Mouse (Mus musculus) bone marrow, adult 2 months (tissue): ENCODE results near the gene Gabbr2. TPM values are rescaled to one million over a fixed set of nuclear protein-coding genes. Genes with fewer than 3 reads are reported as not detected.
"Not testable (repeated sequence)": the region's sequence is repeated elsewhere in the genome, so short reads cannot be mapped to it uniquely, and the experiment has no call there.

Experiments used
- H3K27ac ChIP-seq: fragments of 200-500 bp; 2 replicates; pipeline ENCODE4 v1.5.1; 2012; ENCODE audit warnings: low read depth, mild to moderate bottlenecking, control low read depth, inconsistent platforms, low read length; ENCODE audit not compliant: control insufficient read depth, poor library complexity, insufficient read depth
- H3K4me1 ChIP-seq: fragments of 200-500 bp; 2 replicates; pipeline ENCODE4 v1.6.1; 2011; ENCODE audit warnings: low read length; ENCODE audit not compliant: control insufficient read depth, insufficient read depth
- H3K4me3 ChIP-seq: fragments of 200-500 bp; replicated peaks from 2 replicates; pipeline ENCODE3; 2011; ENCODE audit warnings: mild to moderate bottlenecking, low read depth, low read length, control low read depth; ENCODE audit not compliant: control insufficient read depth
- CTCF ChIP-seq: fragments of 200-500 bp; IDR thresholded peaks from 2 replicates; pipeline ENCODE4 v1.5.1; 2011; ENCODE audit warnings: low read length, control low read depth; ENCODE audit not compliant: control insufficient read depth, insufficient read depth
- POLR2A ChIP-seq: fragments of 200-500 bp; IDR thresholded peaks from 2 replicates; pipeline ENCODE4 v1.6.1; 2011; ENCODE audit warnings: low read depth, mild to moderate bottlenecking, control low read depth, low read length, borderline replicate concordance; ENCODE audit not compliant: control insufficient read depth
- WGBS: fragments of 180-500 bp; shearing (Covaris S2); methylation state at CpG from one replicate; pipeline ENCODE4 v1.1.7; 2018; 5-methylcytosine and 5-hydroxymethylcytosine counted together
- polyA plus RNA-seq: library from polyadenylated mRNA; stranded (reverse); fragments of >200 nt; gene quantifications from 2 replicates; pipeline ENCODE4 v1.2.4, GENCODE M21; 2011; ENCODE audit warnings: low replicate concordance; ENCODE audit not compliant: missing spikeins, insufficient read depth, insufficient read length

Gabbr2 gene
- polyA plus RNA-seq, 1 experiment = 1.1 TPM

GRCm38 (mm10) chr4:46643676-46644112, 348.0 kb downstream of the Gabbr2 start:
- H3K27ac ChIP-seq = peak overlapping the region; percentile 84

GRCm38 (mm10) chr4:46642924-46643675, 348.6 kb downstream of the Gabbr2 start:
- Histone ChIP-seq H3K27ac (peak overlapping the region; percentile 68), H3K4me1 (peaks cover 9% of the 10 kb centered on the region; the same call in 1 of the 2 replicates), H3K4me3 (no peak overlapping the region)
- TF ChIP-seq POLR2A (no peak), CTCF (no peak)
- 31% methylated on average over 8 of the region's 8 CpGs for WGBS

More at GRCm38 (mm10) chr4:46643676-46644112, 348.0 kb downstream of the Gabbr2 start:
- no peak overlapping the region for H3K4me3 ChIP-seq
- peaks cover 9% of the 10 kb centered on the region; the same call in 1 of the 2 replicates for H3K4me1 ChIP-seq
- 48% methylated on average over 8 of the region's 8 CpGs for WGBS
- no peak for TF ChIP-seq POLR2A
- TF ChIP-seq CTCF = no peak

- H3K27ac ChIP-seq = no peak overlapping the region
- H3K4me1 ChIP-seq = peaks cover 8% of the 10 kb centered on the region; the same call in 1 of the 2 replicates
- WGBS = 42% methylated on average over 4 of the region's 4 CpGs
- no peak for TF ChIP-seq CTCF
- no peak for TF ChIP-seq POLR2A
- H3K4me3 ChIP-seq = no peak overlapping the region
Observed at GRCm38 (mm10) chr4:46641283-46641682, 350.4 kb downstream of the Gabbr2 start.

- no peak overlapping the region for H3K27ac ChIP-seq
- H3K4me1 ChIP-seq = peaks cover 9% of the 10 kb centered on the region; the same call in 1 of the 2 replicates
- TF ChIP-seq POLR2A = no peak
- no peak for TF ChIP-seq CTCF
- WGBS = 85% methylated on average over 8 of the region's 8 CpGs
- no peak overlapping the region for H3K4me3 ChIP-seq
Observed at GRCm38 (mm10) chr4:46639866-46640265, 351.8 kb downstream of the Gabbr2 start.

GRCm38 (mm10) chr4:46637250-46637649, 354.4 kb downstream of the Gabbr2 start:
- not testable (repeated sequence) for H3K4me1 ChIP-seq, H3K27ac ChIP-seq, H3K4me3 ChIP-seq
- WGBS = 82% methylated on average over 10 of the region's 10 CpGs

DNA sequence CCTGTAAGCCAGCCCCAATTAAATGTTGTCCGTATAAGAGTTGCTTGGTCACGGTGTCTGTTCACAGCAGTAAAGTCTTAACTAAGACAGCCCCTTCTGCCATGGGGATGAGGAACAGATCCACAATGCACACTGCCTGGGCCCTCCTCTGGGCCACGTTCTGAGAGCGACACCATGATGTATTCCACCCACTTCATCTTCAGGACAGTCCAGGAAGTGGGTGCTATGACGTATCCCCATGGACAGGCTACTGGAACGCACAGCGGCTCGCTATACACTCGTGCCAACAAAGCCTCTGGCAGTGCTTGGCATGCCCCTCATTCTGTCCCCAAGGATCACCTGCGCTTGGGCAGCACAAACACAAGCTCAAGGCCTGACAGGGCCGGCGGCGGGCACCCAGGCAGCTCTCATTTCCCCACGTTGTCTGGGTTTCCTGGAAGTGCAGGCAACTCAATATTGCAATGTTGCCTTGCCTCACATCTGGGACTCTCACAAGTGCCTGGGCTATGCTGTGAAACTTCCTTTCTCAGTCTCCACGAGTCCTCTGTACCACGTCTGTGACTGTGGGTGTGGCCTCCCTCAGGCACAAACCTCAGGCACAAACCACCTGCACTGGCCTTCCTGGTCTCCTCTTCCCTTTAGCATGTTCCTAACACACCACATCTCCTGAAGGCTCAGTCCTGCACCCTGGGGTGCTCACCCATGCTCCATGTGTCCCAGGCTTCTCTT, 355.8 kb downstream of the Gabbr2 start:
- Histone ChIP-seq H3K27ac (peak overlapping the region; percentile 74), H3K4me1 (peaks cover 5% of the 10 kb centered on the region; the same call in 1 of the 2 replicates)
- 47% methylated on average over 16 of the region's 16 CpGs for WGBS

GRCm38 (mm10) chr4:46634881-46635280, 356.8 kb downstream of the Gabbr2 start:
- TF ChIP-seq CTCF (no peak), POLR2A (no peak)
- H3K4me1 ChIP-seq = peaks cover 6% of the 10 kb centered on the region; the same call in 1 of the 2 replicates
- no peak overlapping the region for H3K27ac ChIP-seq
- WGBS = 81% methylated on average over 6 of the region's 6 CpGs
- H3K4me3 ChIP-seq = no peak overlapping the region

More for the DNA sequence above, 355.8 kb downstream of the Gabbr2 start:
- no peak for TF ChIP-seq CTCF
- no peak overlapping the region for H3K4me3 ChIP-seq

DNA sequence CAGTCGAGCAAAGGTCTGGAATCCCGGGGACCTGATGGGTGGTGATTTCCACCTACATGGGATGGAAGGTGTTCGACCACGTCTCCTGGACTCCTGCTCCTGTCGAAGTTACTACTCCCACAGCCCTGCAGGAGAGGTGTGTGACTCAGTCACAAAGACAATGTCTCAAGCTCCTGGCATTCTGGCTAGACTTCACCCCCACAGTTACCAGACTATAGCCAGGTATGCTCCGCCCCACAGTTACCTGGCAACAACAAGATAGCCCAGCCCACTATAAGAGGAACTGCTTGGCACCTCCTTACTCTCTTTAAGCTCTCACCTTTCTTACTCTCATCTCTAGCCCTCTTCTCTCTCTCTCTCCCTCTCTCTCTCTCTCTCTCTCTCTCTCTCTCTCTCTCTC, 358.1 kb downstream of the Gabbr2 start:
- not testable (repeated sequence) for H3K4me1 ChIP-seq, H3K27ac ChIP-seq, H3K4me3 ChIP-seq
- WGBS = 84% methylated on average over 6 of the region's 6 CpGs

- no peak overlapping the region for H3K27ac ChIP-seq
- TF ChIP-seq POLR2A (no peak), CTCF (no peak)
Observed at GRCm38 (mm10) chr4:46632465-46632864, 359.2 kb downstream of the Gabbr2 start.

More at GRCm38 (mm10) chr4:46632465-46632864, 359.2 kb downstream of the Gabbr2 start:
- WGBS = 32% methylated on average over 2 of the region's 2 CpGs
- Histone ChIP-seq H3K4me1 (peaks cover 9% of the 10 kb centered on the region; the same call in 1 of the 2 replicates), H3K4me3 (no peak overlapping the region)
